19 mouse cellular contexts compared by ENCODE assay signal in genomic region chr7:81772786-81773539, GRCm38 (mm10). TPM values are rescaled to one million over a fixed set of nuclear protein-coding genes. Genes with fewer than 3 reads are reported as not detected.
A peak's percentile ranks its signal among the peaks of the same experiment; 100 is the strongest.
DNase-seq lines count a peak whose midpoint lies in the region; ATAC-seq and TF ChIP-seq lines count a peak whose summit lies in the region.
"Had no signal": no experiment of that assay in that cellular context is flagged by ENCODE, and none has a peak within 500 bp of the region (broad histone marks: within the 10 kb centered on the region; RNA-seq: fewer than 3 reads in every experiment).

No protein-coding gene starts in this region.

- H3K9me3 ChIP-seq in heart, embryonic 15.5 days (replicated peaks): no peaks in the 10 kb centered on the region
- H3K9me3 ChIP-seq in MEL (replicated peaks; ENCODE audit: insufficient read depth, low read length): no peaks in the 10 kb centered on the region
- H3K9me3 ChIP-seq: embryonic facial prominence, embryonic 12.5 days; forebrain, embryonic 10.5 days; heart, embryonic 13.5 days; kidney, embryonic 15.5 days; lung, embryonic 15.5 days; stomach, embryonic 15.5 days had no signal

- no peak for TF ChIP-seq CTCF in MEL (IDR thresholded peaks at IDR 0.05 in 2 of 3, conservative IDR thresholded peaks at IDR 0.05 in 1 of 3; ENCODE audit: control insufficient read depth in 1 of 3, insufficient read depth in 1 of 3, low read depth in 2 of 3, low read length in 3 of 3, poor library complexity in 1 of 3, severe bottlenecking in 1 of 3)

- no peak overlapping the region for H3K9ac ChIP-seq in heart, embryonic 15.5 days
- H3K9ac ChIP-seq in MEL (ENCODE audit: control insufficient read depth, low read depth, low read length, poor library complexity, severe bottlenecking): no peak overlapping the region
- H3K9ac ChIP-seq: embryonic facial prominence, embryonic 12.5 days; heart, embryonic 13.5 days; kidney, embryonic 15.5 days; lung, embryonic 15.5 days; stomach, embryonic 15.5 days had no signal

- H3K27ac ChIP-seq in heart, embryonic 15.5 days: no peak overlapping the region
- H3K27ac ChIP-seq in MEL (ENCODE audit: control insufficient read depth, low read depth, low read length): peak overlapping the region; percentile 30
- H3K27ac ChIP-seq: embryonic facial prominence, embryonic 12.5 days; forebrain, embryonic 10.5 days; heart, embryonic 13.5 days; hindbrain, postnatal 0 days; kidney, embryonic 15.5 days; lung, embryonic 15.5 days; stomach, embryonic 15.5 days had no signal

- no peak for TF ChIP-seq POLR2A in MEL (IDR thresholded peaks at IDR 0.05; ENCODE audit: control insufficient read depth in 1 of 2, insufficient read depth in 1 of 2, low read depth in 1 of 2, low read length in 2 of 2, poor library complexity in 1 of 2)

- no peak overlapping the region for H3K4me2 ChIP-seq in heart, embryonic 15.5 days
- H3K4me2 ChIP-seq: embryonic facial prominence, embryonic 12.5 days; heart, embryonic 13.5 days; kidney, embryonic 15.5 days; lung, embryonic 15.5 days; midbrain, embryonic 11.5 days; stomach, embryonic 15.5 days had no signal

- H3K27me3 ChIP-seq in heart, embryonic 15.5 days: no peaks in the 10 kb centered on the region
- no peaks in the 10 kb centered on the region for H3K27me3 ChIP-seq in MEL (ENCODE audit: control insufficient read depth in 1 of 2, insufficient read depth in 2 of 2, low read length in 2 of 2)
- H3K27me3 ChIP-seq: CH12.LX; embryonic facial prominence, embryonic 12.5 days; heart, embryonic 13.5 days; kidney, embryonic 15.5 days; lung, embryonic 15.5 days; stomach, embryonic 15.5 days had no signal

- DNase-seq in heart, postnatal 36 days: no peak
- peak; percentile 45 for DNase-seq in 416B (ENCODE audit: low read depth)
- DNase-seq in MEL (ENCODE audit: low read depth, low spot score): peak; percentile 95
- no peak for DNase-seq in layer of hippocampus, postnatal 10 days (ENCODE audit: low spot score in 2 of 2)
- no peak for DNase-seq in B cell, adult 2 months
- no peak for DNase-seq in thymus, adult 18-20 months
- DNase-seq: cerebellum, postnatal 10 days; thymus, postnatal 4 days had no signal

- peaks cover 8% of the 10 kb centered on the region for H3K79me2 ChIP-seq in MEL (ENCODE audit: control insufficient read depth, insufficient read depth, low read length, poor library complexity)

- TF ChIP-seq RAD21 in MEL (IDR thresholded peaks at IDR 0.05; ENCODE audit: low read depth, low read length): no peak

- no peak overlapping the region for H3K4me3 ChIP-seq in heart, embryonic 15.5 days
- no peak overlapping the region for H3K4me3 ChIP-seq in MEL (ENCODE audit: control insufficient read depth in 1 of 2, insufficient read depth in 1 of 2, low read depth in 2 of 2, low read length in 2 of 2)
- H3K4me3 ChIP-seq: embryonic facial prominence, embryonic 12.5 days; forebrain, embryonic 10.5 days; heart, embryonic 13.5 days; kidney, embryonic 15.5 days; lung, embryonic 15.5 days; stomach, embryonic 15.5 days had no signal

- 0 out of 2 replicates have a peak, but pooled peaks cover 10% of the 10 kb centered on the region for H3K4me1 ChIP-seq in heart, embryonic 15.5 days (replicated peaks)
- peaks cover 7 to 16% of the 10 kb centered on the region in 2 experiments for H3K4me1 ChIP-seq in MEL (ENCODE audit: control insufficient read depth in 1 of 2, insufficient read depth in 2 of 2, low read length in 2 of 2)
- H3K4me1 ChIP-seq: embryonic facial prominence, embryonic 12.5 days; forebrain, embryonic 10.5 days; kidney, embryonic 15.5 days; lung, embryonic 15.5 days; stomach, embryonic 15.5 days had no signal

- intact Hi-C loops in heart, postnatal 36 days (cut with DNase I): no loop called here

- H3K36me3 ChIP-seq in heart, embryonic 15.5 days: no peaks in the 10 kb centered on the region; the same call in 1 of the 2 replicates
- H3K36me3 ChIP-seq in MEL (ENCODE audit: control insufficient read depth in 1 of 2, insufficient read depth in 2 of 2, low read length in 2 of 2): peaks cover 0 to 19% of the 10 kb centered on the region in 2 experiments; a peak in 3 of 4 replicates
- H3K36me3 ChIP-seq: kidney, embryonic 15.5 days; lung, embryonic 15.5 days; stomach, embryonic 15.5 days had no signal

- 58% methylated on average over 10 of the region's 10 CpGs for WGBS in heart, embryonic 15.5 days

- peak; percentile 67 for ATAC-seq in heart, embryonic 15.5 days (replicated peaks; ENCODE audit: insufficient number of reproducible peaks, insufficient read depth, low FRiP score, low read depth)
- peak; percentile 35 for ATAC-seq in granulocyte monocyte progenitor cell, adult 5-6 weeks (replicated peaks; ENCODE audit: poor library complexity, severe bottlenecking)
- ATAC-seq: hindbrain, postnatal 0 days had no signal

- no peak for TF ChIP-seq EP300 in MEL (IDR thresholded peaks at IDR 0.05; ENCODE audit: low read depth in 1 of 2, low read length in 2 of 2)

TF ChIP-seq in MEL, 35 proteins besides CTCF, POLR2A, EP300 and RAD21 (continues in another document):
- TF ChIP-seq GABPA (IDR thresholded peaks at IDR 0.05; ENCODE audit: low read depth, low read length) (no peak), ELF1 (IDR thresholded peaks at IDR 0.05; ENCODE audit: low read depth, low read length) (0 out of 2 replicates have a peak, but pooled peaks have one; percentile 33), MAFK (IDR thresholded peaks at IDR 0.05; ENCODE audit: borderline replicate concordance, low read depth, low read length) (no peak), MAZ (IDR thresholded peaks at IDR 0.05; ENCODE audit: low read depth, low read length) (no peak), RCOR1 (IDR thresholded peaks at IDR 0.05; ENCODE audit: low read depth, low read length) (no peak), ZKSCAN1 (IDR thresholded peaks at IDR 0.05; ENCODE audit: low read depth, low read length) (no peak), MYC (IDR thresholded peaks at IDR 0.05; ENCODE audit: low read depth, low read length) (no peak; the same call in 1 of the 2 replicates), ETS1 (IDR thresholded peaks at IDR 0.05; ENCODE audit: low read depth, low read length) (peak; percentile 42; the same call in 1 of the 2 replicates), SMC3 (IDR thresholded peaks at IDR 0.05; ENCODE audit: low read depth, low read length) (no peak), HCFC1 (IDR thresholded peaks at IDR 0.05; ENCODE audit: low read depth, low read length) (no peak), MYB (IDR thresholded peaks at IDR 0.05; ENCODE audit: low read depth, low read length) (no peak), CHD2 (IDR thresholded peaks at IDR 0.05; ENCODE audit: low read length) (no peak), E2F4 (IDR thresholded peaks at IDR 0.05; ENCODE audit: borderline replicate concordance, low read depth, low read length) (no peak), USF1 (IDR thresholded peaks at IDR 0.05; ENCODE audit: low read depth, low read length) (no peak), ZC3H11A (IDR thresholded peaks at IDR 0.05; ENCODE audit: low read depth, low read length) (no peak), POLR2AphosphoS5 (IDR thresholded peaks at IDR 0.05; ENCODE audit: borderline replicate concordance, low read depth, low read length) (no peak), ZNF384 (IDR thresholded peaks at IDR 0.05; ENCODE audit: low read depth, low read length) (no peak), MEF2A (IDR thresholded peaks at IDR 0.05; ENCODE audit: extremely low read depth, insufficient replicate concordance, low read depth, low read length, poor library complexity, severe bottlenecking) (no peak), BHLHE40 (IDR thresholded peaks at IDR 0.05; ENCODE audit: borderline replicate concordance, low read depth, low read length) (no peak), SIN3A (IDR thresholded peaks at IDR 0.05; ENCODE audit: low read length) (peak; percentile 51; the same call in 1 of the 2 replicates), CHD1 (IDR thresholded peaks at IDR 0.05; ENCODE audit: low read depth, low read length) (no peak), TBP (IDR thresholded peaks at IDR 0.05; ENCODE audit: low read depth, low read length) (0 out of 2 replicates have a peak, but pooled peaks have one; percentile 33), ZMIZ1 (IDR thresholded peaks at IDR 0.05; ENCODE audit: low read depth, low read length) (no peak), JUND (IDR thresholded peaks at IDR 0.05; ENCODE audit: low read depth, low read length) (no peak), MXI1 (IDR thresholded peaks at IDR 0.05; ENCODE audit: low read depth, low read length) (peak; percentile 61)

RNA-seq across cellular contexts. Expression of gene Ramac, which starts 10.2 kb away (rescaled TPM):
- polyA plus RNA-seq in heart, embryonic 15.5 days (2015; fragmentation: Nextera tagmentation; extraction: Ambion mirVana): 84.3 and 84.4 TPM in 2 replicates
- total RNA-seq in heart, postnatal 36 days (2021): 10 to 100 TPM; 25.7 to 29.8 TPM
- 44.0 and 49.0 TPM in 2 replicates for total RNA-seq in MEL (2012; rRNA removed)
- polyA plus RNA-seq in MEL (2012; ENCODE audit: insufficient read depth in 1 of 2, insufficient read length in 2 of 2, low read depth in 1 of 2, low replicate concordance in 2 of 2, missing spikeins in 1 of 2): 10 to 100 TPM in 1 of 2 experiments, not detected in 1; 33.9 TPM
- total RNA-seq in granulocyte monocyte progenitor cell, adult 5-6 weeks (2014; fragmentation: Nextera tagmentation): 63.3 and 65.3 TPM in 2 replicates
- 88.6 and 89.8 TPM in 2 replicates for total RNA-seq in granulocyte monocyte progenitor cell, adult 5-6 weeks (2017)
- total RNA-seq in layer of hippocampus, postnatal 10 days (2021): 10 to 100 TPM; 52.3 to 58.1 TPM

RNA-seq across cellular contexts. Expression of gene 3110040N11Rik, which starts 16.3 kb away (rescaled TPM):
- polyA plus RNA-seq in heart, embryonic 15.5 days (2015; fragmentation: Nextera tagmentation; extraction: Ambion mirVana): 31.0 and 40.8 TPM in 2 replicates
- total RNA-seq in heart, postnatal 36 days (2021): 10 to 100 TPM; 25.9 to 26.2 TPM
- total RNA-seq in MEL (2012; rRNA removed): 35.7 and 51.4 TPM in 2 replicates
- 10 to 100 TPM in 1 of 2 experiments, not detected in 1; 61.7 TPM for polyA plus RNA-seq in MEL (2012; ENCODE audit: insufficient read depth in 1 of 2, insufficient read length in 2 of 2, low read depth in 1 of 2, low replicate concordance in 2 of 2, missing spikeins in 1 of 2)
- 20.0 and 28.1 TPM in 2 replicates for total RNA-seq in granulocyte monocyte progenitor cell, adult 5-6 weeks (2014; fragmentation: Nextera tagmentation)
- total RNA-seq in granulocyte monocyte progenitor cell, adult 5-6 weeks (2017): 69.5 and 80.4 TPM in 2 replicates
- 10 to 100 TPM; 30.8 to 37.8 TPM for total RNA-seq in layer of hippocampus, postnatal 10 days (2021)

RNA-seq across cellular contexts. Expression of gene Btbd1, which starts 56.3 kb away (rescaled TPM):
- polyA plus RNA-seq in heart, embryonic 15.5 days (2015; fragmentation: Nextera tagmentation; extraction: Ambion mirVana): 83.1 and 85.4 TPM in 2 replicates
- 100 to 1,000 TPM; 135 to 137 TPM for total RNA-seq in heart, postnatal 36 days (2021)
- 31.0 and 36.0 TPM in 2 replicates for total RNA-seq in MEL (2012; rRNA removed)
- polyA plus RNA-seq in MEL (2012; ENCODE audit: insufficient read depth in 1 of 2, insufficient read length in 2 of 2, low read depth in 1 of 2, low replicate concordance in 2 of 2, missing spikeins in 1 of 2): 10 to 100 TPM in 1 of 2 experiments, not detected in 1; 62.0 TPM
- 37.4 and 79.2 TPM in 2 replicates for total RNA-seq in granulocyte monocyte progenitor cell, adult 5-6 weeks (2014; fragmentation: Nextera tagmentation)
- 87.9 and 103 TPM in 2 replicates for total RNA-seq in granulocyte monocyte progenitor cell, adult 5-6 weeks (2017)
- total RNA-seq in layer of hippocampus, postnatal 10 days (2021): 100 to 1,000 TPM; 118 to 123 TPM

Comparison
In these comparisons a context has a peak if more than half of its experiments do, and no peak if none do; other contexts are left out.
1. DNase-seq: peak in 416B (single experiment) and MEL (single experiment); none in heart, postnatal 36 days (0 of 2), layer of hippocampus, postnatal 10 days (0 of 2), B cell, adult 2 months (0 of 2) and thymus, adult 18-20 months (0 of 2).